Mouse (Mus musculus) CH12.LX (cell line): ENCODE data around the gene 6030468B19Rik.

ENCODE experiments used
- CHD2 ChIP-seq: IDR thresholded peaks from 2 replicates; pipeline ENCODE4 v1.6.1; 2011; ENCODE audit warnings: low read length, improper control_type of control experiment
- CTCF ChIP-seq, 2 experiments: IDR thresholded peaks in 1 of 2; conservative IDR thresholded peaks in 1 of 2; 2 replicates each; pipeline ENCODE4 v1.5.1; 2011 to 2012; ENCODE audit warnings: low read depth in 2 of 2, low read length in 2 of 2, improper control_type of control experiment in 1 of 2, inconsistent platforms in 1 of 2, mild to moderate bottlenecking in 1 of 2, moderate library complexity in 1 of 2
- E2F4 ChIP-seq: IDR thresholded peaks from 2 replicates; pipeline ENCODE4 v1.6.1; 2011; ENCODE audit warnings: low read depth, low read length, improper control_type of control experiment; ENCODE audit not compliant: insufficient replicate concordance
- EP300 ChIP-seq: IDR thresholded peaks from 2 replicates; pipeline ENCODE4 v1.6.1; 2011; ENCODE audit warnings: low read length, improper control_type of control experiment
- HCFC1 ChIP-seq: IDR thresholded peaks from 2 replicates; pipeline ENCODE4 v1.6.1; 2012; ENCODE audit warnings: low read depth, mild to moderate bottlenecking, inconsistent platforms, low read length, improper control_type of control experiment
- IRF4 ChIP-seq: IDR thresholded peaks from 2 replicates; pipeline ENCODE4 v1.6.1; 2014; ENCODE audit warnings: low read depth, mild to moderate bottlenecking, inconsistent platforms, low read length, improper control_type of control experiment
- MEF2A ChIP-seq: IDR thresholded peaks from 2 replicates; pipeline ENCODE4 v1.6.1; 2014; ENCODE audit warnings: low read depth, mild to moderate bottlenecking, inconsistent platforms, low read length, improper control_type of control experiment, borderline replicate concordance
- POLR2A ChIP-seq: IDR thresholded peaks from 2 replicates; pipeline ENCODE4 v1.6.1; 2011; ENCODE audit warnings: low read depth, mild to moderate bottlenecking, improper control_type of control experiment, low read length
- RCOR1 ChIP-seq: conservative IDR thresholded peaks from 2 replicates; pipeline ENCODE4 v1.6.1; 2012; ENCODE audit warnings: low read depth, mild to moderate bottlenecking, inconsistent platforms, low read length, improper control_type of control experiment
- UBTF ChIP-seq: IDR thresholded peaks from 2 replicates; pipeline ENCODE4 v1.6.1; 2012; ENCODE audit warnings: low read depth, mild to moderate bottlenecking, inconsistent platforms, low read length, improper control_type of control experiment, moderate library complexity
- USF1 ChIP-seq: IDR thresholded peaks from 2 replicates; pipeline ENCODE4 v1.6.1; 2014; ENCODE audit warnings: low read depth, mild to moderate bottlenecking, inconsistent platforms, low read length, improper control_type of control experiment

GRCm38 (mm10) chr11:117790703-117791440 is 6.6 kb upstream of the 6030468B19Rik start:
- no peak for TF ChIP-seq E2F4
- peak; percentile 39; the same call in 1 of the 2 replicates for TF ChIP-seq HCFC1
- TF ChIP-seq MEF2A: 0 out of 2 replicates have a peak, but pooled peaks have one; percentile 25
- TF ChIP-seq CHD2: peak; percentile 67
- peak; percentile 49 to 79; a peak in 3 of 4 replicates for TF ChIP-seq CTCF (conservative IDR thresholded peaks at IDR 0.05 in 1 of 2, IDR thresholded peaks at IDR 0.05 in 1 of 2; ENCODE audit: low read depth in 2 of 2, low read length in 2 of 2)
- TF ChIP-seq EP300: 0 out of 2 replicates have a peak, but pooled peaks have one; percentile 43
- TF ChIP-seq USF1: no peak
- TF ChIP-seq RCOR1: no peak; the same call in 1 of the 2 replicates
- peak; percentile 62 for TF ChIP-seq IRF4
- peak; percentile 45; the same call in 1 of the 2 replicates for TF ChIP-seq UBTF
- peak; percentile 43; the same call in 1 of the 2 replicates for TF ChIP-seq POLR2A
